Mouse (Mus musculus) kidney, adult 2 months (tissue): ENCODE measurements around the gene Vsx1.

Experiments
- CTCF ChIP-seq: fragments of 200-500 bp; conservative IDR thresholded peaks from 2 replicates; pipeline ENCODE4 v1.5.1; 2011; ENCODE audit warnings: low read depth, mild to moderate bottlenecking, control low read depth, low read length, moderate library complexity, mixed read lengths; ENCODE audit not compliant: insufficient read depth, insufficient read length
- POLR2A ChIP-seq: fragments of 200-500 bp; IDR thresholded peaks from one replicate; pipeline ENCODE4 v1.6.1; 2011; ENCODE audit warnings: low read depth, low read length, control low read depth

GRCm38 (mm10) chr2:150646411-150647121 is 42.6 kb downstream of the Vsx1 start:
- TF ChIP-seq CTCF (no peak), POLR2A (no peak)
